Comparison of ENCODE assay signal across 9 mouse cellular contexts in the genomic region with DNA sequence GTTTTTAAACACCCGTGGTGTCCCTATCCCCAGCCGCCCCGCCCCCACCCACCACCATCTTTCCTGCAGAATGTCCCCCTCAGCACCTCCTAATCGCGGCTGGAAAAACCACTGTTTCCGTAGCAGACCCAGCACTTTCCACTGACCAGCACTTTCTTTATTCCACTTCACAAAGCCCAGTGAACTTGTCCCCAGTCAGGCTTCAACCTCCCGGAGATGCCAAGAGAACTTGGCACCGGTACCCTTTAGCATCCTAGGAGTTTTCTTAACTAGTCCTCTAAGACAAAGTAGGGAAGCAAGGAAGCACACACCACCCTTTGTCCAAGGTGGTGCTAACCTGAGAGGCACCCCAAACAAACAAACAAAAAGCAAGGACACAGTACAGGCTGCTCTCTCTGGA. TPM values are rescaled to one million over a fixed set of nuclear protein-coding genes. Genes with fewer than 3 reads are reported as not detected.
A peak's percentile ranks its signal among the peaks of the same experiment; 100 is the strongest.
DNase-seq lines count a peak whose midpoint lies in the region; ATAC-seq lines count a peak whose summit lies in the region.
"Had no signal": no experiment of that assay in that cellular context is flagged by ENCODE, and none has a peak within 500 bp of the region (broad histone marks: within the 10 kb centered on the region; RNA-seq: fewer than 3 reads in every experiment).

No protein-coding gene starts in this region.

- ATAC-seq in frontal cortex, adult (ENCODE audit: low TSS enrichment) = no peak
- ATAC-seq in hindbrain, embryonic 16.5 days = no peak
- no peak for ATAC-seq in midbrain, embryonic 12.5 days (ENCODE audit: low FRiP score, low read depth)
- no peak for ATAC-seq in CD4-positive, CD25-positive, alpha-beta regulatory T cell, adult 4 months

- peak overlapping the region; percentile 83 for H3K9ac ChIP-seq in hindbrain, embryonic 16.5 days (ENCODE audit: low read depth, low read length)
- peak overlapping the region; percentile 99 for H3K9ac ChIP-seq in midbrain, embryonic 12.5 days (replicated peaks)

- H3K27me3 ChIP-seq in hindbrain, embryonic 16.5 days (replicated peaks; ENCODE audit: control insufficient read depth, insufficient read depth, low read length) = no peaks in the 10 kb centered on the region
- H3K27me3 ChIP-seq in limb, embryonic 10.5 days (ENCODE audit: low read depth, poor library complexity, severe bottlenecking) = no peaks in the 10 kb centered on the region
- H3K27me3 ChIP-seq in midbrain, embryonic 12.5 days = no peaks in the 10 kb centered on the region

- WGBS in hindbrain, embryonic 16.5 days = 0% methylated on average over 8 of the region's 8 CpGs
- 3% methylated on average over 8 of the region's 8 CpGs for WGBS in limb, embryonic 10.5 days
- 3% methylated on average over 8 of the region's 8 CpGs for WGBS in midbrain, embryonic 12.5 days

- no peaks in the 10 kb centered on the region for H3K36me3 ChIP-seq in hindbrain, embryonic 16.5 days (ENCODE audit: control insufficient read depth, insufficient read depth, low read length)
- no peaks in the 10 kb centered on the region for H3K36me3 ChIP-seq in limb, embryonic 10.5 days
- no peaks in the 10 kb centered on the region for H3K36me3 ChIP-seq in midbrain, embryonic 12.5 days
- H3K36me3 ChIP-seq: G1E had no signal

- peak; percentile 50 to 51 for DNase-seq in frontal cortex, postnatal 36 days (ENCODE audit: low spot score in 2 of 2)
- peak; percentile 70 for DNase-seq in cerebellum, adult 11-12 months
- peak; percentile 24 for DNase-seq in gastrocnemius, adult 18-20 months (ENCODE audit: low spot score)
- peak; percentile 44 for DNase-seq in limb, embryonic 10.5 days (ENCODE audit: low spot score)

- peak overlapping the region; percentile 100 for H3K27ac ChIP-seq in hindbrain, embryonic 16.5 days (ENCODE audit: low read depth, low read length)
- peak overlapping the region; percentile 100 for H3K27ac ChIP-seq in limb, embryonic 10.5 days
- H3K27ac ChIP-seq in midbrain, embryonic 12.5 days (replicated peaks) = peak overlapping the region; percentile 100

- peaks cover 33% of the 10 kb centered on the region for H3K4me1 ChIP-seq in hindbrain, embryonic 16.5 days (ENCODE audit: control insufficient read depth, insufficient read depth, low read depth, low read length)
- H3K4me1 ChIP-seq in limb, embryonic 10.5 days = peaks cover 26% of the 10 kb centered on the region
- peaks cover 40% of the 10 kb centered on the region for H3K4me1 ChIP-seq in midbrain, embryonic 12.5 days

- peak overlapping the region; percentile 71 for H3K4me3 ChIP-seq in hindbrain, embryonic 16.5 days (ENCODE audit: low read length)
- H3K4me3 ChIP-seq in limb, embryonic 10.5 days = peak overlapping the region; percentile 83
- peak overlapping the region; percentile 69 for H3K4me3 ChIP-seq in midbrain, embryonic 12.5 days

- H3K4me2 ChIP-seq in hindbrain, embryonic 16.5 days (ENCODE audit: low read length) = peak overlapping the region; percentile 77
- peak overlapping the region; percentile 67 for H3K4me2 ChIP-seq in midbrain, embryonic 12.5 days (replicated peaks)

- H3K9me3 ChIP-seq in hindbrain, embryonic 16.5 days (ENCODE audit: control insufficient read depth, low read length) = no peaks in the 10 kb centered on the region
- no peaks in the 10 kb centered on the region for H3K9me3 ChIP-seq in limb, embryonic 10.5 days (replicated peaks)
- H3K9me3 ChIP-seq in midbrain, embryonic 12.5 days = no peaks in the 10 kb centered on the region
- H3K9me3 ChIP-seq: G1E had no signal

RNA-seq across cellular contexts. Expression of gene Klf7, which starts 2.2 kb away (rescaled TPM):
- 1 to 10 TPM; 5.8 to 8.1 TPM for total RNA-seq in gastrocnemius, adult 18-20 months (2021)
- polyA plus RNA-seq in hindbrain, embryonic 16.5 days (2015; fragmentation: Nextera tagmentation; extraction: Ambion mirVana) = 118 and 127 TPM in 2 replicates
- 8.8 and 9.6 TPM in 2 replicates for polyA plus RNA-seq in limb, embryonic 10.5 days (2016; fragmentation: Nextera tagmentation; extraction: Ambion mirVana)
- 40.8 and 41.1 TPM in 2 replicates for polyA plus RNA-seq in midbrain, embryonic 12.5 days (2016; fragmentation: Nextera tagmentation; extraction: Ambion mirVana)
- polyA plus RNA-seq in CD4-positive, CD25-positive, alpha-beta regulatory T cell, adult 4 months (2017; shearing (Covaris generic)) = 10 to 100 TPM; 30.0 to 36.1 TPM
- polyA plus RNA-seq: G1E had no signal
